Mouse (Mus musculus): ENCODE results near the gene Lrmda.

GRCm38 (mm10) chr14:22130950-22131585 lies 111.6 kb downstream of the Lrmda start:
- TF ChIP-seq POLR2A (IDR thresholded peaks at IDR 0.05; ENCODE audit: insufficient read depth, low read depth, low read length) (no peak), CTCF (IDR thresholded peaks at IDR 0.05) (no peak)

Measured in heart, adult 2 months (tissue).